Mouse (Mus musculus) mammary gland, adult 2 months (tissue): Measurements from ENCODE around the gene Zfp974. TPM values are rescaled to one million over a fixed set of nuclear protein-coding genes. Genes with fewer than 3 reads are reported as not detected.

Source experiments
- polyA plus RNA-seq: library from polyadenylated mRNA; depleted of rRNA; stranded (reverse); fragments of >200 nt; gene quantifications from 2 replicates; pipeline ENCODE4 v1.2.3, GENCODE M21; 2012; ENCODE audit warnings: low replicate concordance; rRNA removed

The Zfp974 gene
- polyA plus RNA-seq: 1.4 and 2.8 TPM in 2 replicates

GRCm38 (mm10) chr7:27928818-27929695, at the start of gene Zfp974:
Zfp974 (minus strand) TSS chr7:27929460.

Other genes with a start within 250 kb of the Zfp974 start
- 0.25 and 0.27 TPM in 2 replicates for gene Zfp607b, start 240.1 kb downstream of the Zfp974 start, polyA plus RNA-seq
- 1.1 and 2.7 TPM in 2 replicates for gene Zfp60, start 198.1 kb downstream of the Zfp974 start, polyA plus RNA-seq
- 0.45 and 1.0 TPM in 2 replicates for gene Zfp626, start 122.3 kb downstream of the Zfp974 start, polyA plus RNA-seq
- gene Zfp59, start 90.9 kb downstream of the Zfp974 start, polyA plus RNA-seq: 0.26 and 0.86 TPM in 2 replicates
- 0.68 and 1.1 TPM in 2 replicates for gene Zfp607a, start 71.9 kb downstream of the Zfp974 start, polyA plus RNA-seq
- gene Zfp780b, start 49.7 kb upstream of the Zfp974 start, polyA plus RNA-seq: 0.98 and 2.9 TPM in 2 replicates
- 0.27 and 0.63 TPM in 2 replicates for gene Zfp850, start 84.7 kb upstream of the Zfp974 start, polyA plus RNA-seq
- 77.8 and 97.0 TPM in 2 replicates for gene Psmc4, start 120.6 kb upstream of the Zfp974 start, polyA plus RNA-seq
- gene Fcgbp, start 141.8 kb upstream of the Zfp974 start, polyA plus RNA-seq: 45.0 and 51.2 TPM in 2 replicates
- gene 9530053A07Rik, start 200.0 kb upstream of the Zfp974 start, polyA plus RNA-seq: not detected in 2 replicates
- gene Fbl, start 240.2 kb upstream of the Zfp974 start, polyA plus RNA-seq: 32.1 and 36.7 TPM in 2 replicates